Mouse (Mus musculus) forebrain, embryonic 15.5 days (tissue): ENCODE measurements at regions not wholly inside any gene's neighbourhood (a gene's known extent, or its start where the extent isn't known, plus 50 kb on each side); places are given as distances from the start of the nearest gene placed in this dataset.
A peak's percentile ranks its signal among the peaks of the same experiment; 100 is the strongest.

Source experiments
- ATAC-seq: fragments of 200-750 bp; cut with Nextera tagmentation; replicated peaks from 2 replicates; pipeline ENCODE4 v1.8.0; 2017; ENCODE audit warnings: mild to moderate bottlenecking, moderate TSS enrichment, moderate library complexity
- H3K27ac ChIP-seq: fragments of 300-500 bp; sonication (generic); replicated peaks from 2 replicates; pipeline ENCODE4 v1.5.1; 2015; ENCODE audit warnings: mild to moderate bottlenecking, inconsistent platforms
- H3K27me3 ChIP-seq: fragments of 300-500 bp; sonication (generic); 2 replicates; pipeline ENCODE4 v1.6.1; 2015; ENCODE audit warnings: inconsistent platforms
- H3K36me3 ChIP-seq: fragments of 300-500 bp; sonication (generic); 2 replicates; pipeline ENCODE4 v1.6.1; 2015; ENCODE audit warnings: mild to moderate bottlenecking, inconsistent platforms
- H3K4me1 ChIP-seq: fragments of 300-500 bp; sonication (generic); 2 replicates; pipeline ENCODE4 v1.6.1; 2015; ENCODE audit warnings: inconsistent platforms
- H3K4me2 ChIP-seq: fragments of 300-500 bp; sonication (generic); replicated peaks from 2 replicates; pipeline ENCODE4 v1.6.1; 2015; ENCODE audit warnings: mild to moderate bottlenecking, inconsistent platforms
- H3K4me3 ChIP-seq: fragments of 300-500 bp; sonication (generic); 2 replicates; pipeline ENCODE4 v1.5.1; 2015; ENCODE audit warnings: mild to moderate bottlenecking, inconsistent platforms
- H3K9ac ChIP-seq: fragments of 300-500 bp; sonication (generic); replicated peaks from 2 replicates; pipeline ENCODE4 v1.6.1; 2015; ENCODE audit warnings: mild to moderate bottlenecking, inconsistent platforms
- H3K9me3 ChIP-seq: fragments of 300-500 bp; sonication (generic); 2 replicates; pipeline ENCODE4 v1.6.1; 2016; ENCODE audit warnings: inconsistent platforms
- WGBS: fragments of 180-500 bp; shearing (Covaris S2); methylation state at CpG from one replicate; pipeline ENCODE4 v1.1.7; 2015; ENCODE audit warnings: mixed read lengths; 5-methylcytosine and 5-hydroxymethylcytosine counted together

- 90% methylated on average over 9 of the region's 9 CpGs for WGBS
- H3K36me3 ChIP-seq = no peaks in the 10 kb centered on the region
- H3K9me3 ChIP-seq = no peaks in the 10 kb centered on the region
- no peak overlapping the region for H3K4me3 ChIP-seq
- no peak overlapping the region for H3K27ac ChIP-seq
- no peaks in the 10 kb centered on the region for H3K27me3 ChIP-seq
- H3K4me2 ChIP-seq = no peak overlapping the region
- ATAC-seq = no peak
- H3K4me1 ChIP-seq = no peaks in the 10 kb centered on the region
- no peak overlapping the region for H3K9ac ChIP-seq
Observed at GRCm38 (mm10) chr8:60372681-60373398, 130.2 kb downstream of the Gm10283 start.

DNA sequence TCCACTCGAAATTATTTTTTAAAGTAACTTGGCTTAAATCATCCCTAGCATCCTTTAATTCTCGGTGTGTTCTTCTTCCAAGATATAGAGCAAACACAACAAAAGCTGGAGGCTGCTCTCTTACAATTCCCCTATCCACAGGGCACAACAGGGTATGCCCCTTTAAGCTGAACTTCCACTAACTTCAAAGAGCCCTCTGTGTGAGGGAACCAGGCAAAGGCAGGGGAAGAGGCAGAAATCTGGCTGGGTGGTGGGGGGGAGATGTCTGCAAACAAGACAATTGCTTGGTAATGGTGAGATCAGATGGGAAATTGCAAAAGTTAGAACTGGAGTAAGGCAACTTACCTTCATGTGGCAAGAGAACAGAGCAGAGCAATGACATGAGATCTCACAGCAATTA lies 154.7 kb downstream of the Gm10283 start:
- Histone ChIP-seq H3K36me3 (no peaks in the 10 kb centered on the region), H3K9me3 (no peaks in the 10 kb centered on the region), H3K9ac (no peak overlapping the region), H3K4me2 (no peak overlapping the region), H3K27ac (no peak overlapping the region), H3K4me3 (no peak overlapping the region), H3K27me3 (no peaks in the 10 kb centered on the region), H3K4me1 (0 out of 2 replicates have a peak, but pooled peaks cover 4% of the 10 kb centered on the region)
- WGBS = 34% methylated on average over 2 of the region's 2 CpGs
- ATAC-seq = no peak

- Histone ChIP-seq H3K4me1 (0 out of 2 replicates have a peak, but pooled peaks cover 4% of the 10 kb centered on the region), H3K36me3 (no peaks in the 10 kb centered on the region), H3K4me3 (no peak overlapping the region), H3K27ac (no peak overlapping the region), H3K27me3 (no peaks in the 10 kb centered on the region), H3K9me3 (no peaks in the 10 kb centered on the region), H3K9ac (no peak overlapping the region), H3K4me2 (no peak overlapping the region)
- 26% methylated on average over 6 of the region's 6 CpGs for WGBS
- ATAC-seq = no peak
Observed at GRCm38 (mm10) chr8:60345830-60346420, 157.1 kb downstream of the Gm10283 start.

GRCm38 (mm10) chr8:60315478-60315877 lies 187.5 kb downstream of the Gm10283 start:
- Histone ChIP-seq H3K4me3 (no peak overlapping the region), H3K36me3 (no peaks in the 10 kb centered on the region), H3K9me3 (no peaks in the 10 kb centered on the region), H3K4me2 (no peak overlapping the region), H3K27me3 (no peaks in the 10 kb centered on the region), H3K9ac (no peak overlapping the region), H3K27ac (no peak overlapping the region), H3K4me1 (peaks cover 4% of the 10 kb centered on the region; the same call in 1 of the 2 replicates)
- WGBS = 77% methylated on average over 3 of the region's 3 CpGs
- ATAC-seq = no peak

DNA sequence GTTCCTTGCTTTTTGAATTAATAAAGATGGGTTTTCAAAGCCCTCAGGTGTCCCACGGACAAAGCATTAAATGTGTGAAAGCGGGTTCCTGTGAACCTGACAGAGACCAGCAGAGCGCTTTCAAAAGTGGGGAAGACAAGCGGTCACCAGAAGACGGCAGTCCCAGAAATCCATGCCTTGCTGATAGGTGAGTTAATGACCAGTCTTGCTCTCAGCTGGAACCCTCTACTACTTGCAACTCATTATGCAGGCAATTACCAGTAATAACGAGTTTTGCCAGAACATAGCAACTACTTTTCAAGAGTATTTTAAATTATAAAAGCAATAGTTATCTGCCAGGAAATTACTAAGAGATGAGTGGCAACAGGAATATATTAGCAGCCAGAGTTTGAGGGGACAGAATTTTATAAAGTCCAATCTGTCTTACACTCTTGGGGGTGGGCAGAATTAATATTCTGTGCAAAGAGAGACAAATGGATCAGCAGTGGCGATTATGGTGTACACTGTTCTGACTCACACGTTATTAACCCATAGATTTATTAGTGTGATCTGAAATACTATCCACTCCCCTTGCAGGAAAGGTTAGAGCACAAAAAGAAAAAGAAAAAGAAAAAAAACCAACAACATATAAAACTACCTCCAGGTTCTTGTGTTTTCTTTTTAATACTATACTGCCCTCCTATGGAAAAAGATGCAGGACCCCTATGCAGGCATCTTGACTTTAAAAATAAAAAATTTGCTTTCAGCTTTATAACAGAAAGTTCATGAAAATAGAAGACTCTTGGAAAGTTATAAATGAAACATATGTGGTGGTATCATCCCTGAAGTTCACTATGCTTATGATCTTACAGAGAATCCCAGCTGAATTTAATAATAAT lies 188.8 kb downstream of the Gm10283 start:
- peaks cover 4% of the 10 kb centered on the region; the same call in 1 of the 2 replicates for H3K4me1 ChIP-seq
- H3K9me3 ChIP-seq = no peaks in the 10 kb centered on the region
- no peaks in the 10 kb centered on the region for H3K36me3 ChIP-seq
- H3K4me2 ChIP-seq = no peak overlapping the region
- H3K9ac ChIP-seq = no peak overlapping the region
- WGBS = 36% methylated on average over 8 of the region's 8 CpGs
- H3K4me3 ChIP-seq = no peak overlapping the region
- no peaks in the 10 kb centered on the region for H3K27me3 ChIP-seq
- ATAC-seq = 0 out of 2 replicates have a peak, but pooled peaks have one; percentile 32
- H3K27ac ChIP-seq = no peak overlapping the region

- H3K9me3 ChIP-seq = no peaks in the 10 kb centered on the region
- ATAC-seq = no peak
- H3K4me2 ChIP-seq = no peak overlapping the region
- H3K36me3 ChIP-seq = no peaks in the 10 kb centered on the region
- WGBS = 40% methylated on average over 2 of the region's 2 CpGs
- H3K4me1 ChIP-seq = peaks cover 4% of the 10 kb centered on the region; the same call in 1 of the 2 replicates
- no peak overlapping the region for H3K27ac ChIP-seq
- no peaks in the 10 kb centered on the region for H3K27me3 ChIP-seq
- H3K4me3 ChIP-seq = no peak overlapping the region
- H3K9ac ChIP-seq = no peak overlapping the region
Observed at GRCm38 (mm10) chr8:60310136-60310535, 192.9 kb downstream of the Gm10283 start.

DNA sequence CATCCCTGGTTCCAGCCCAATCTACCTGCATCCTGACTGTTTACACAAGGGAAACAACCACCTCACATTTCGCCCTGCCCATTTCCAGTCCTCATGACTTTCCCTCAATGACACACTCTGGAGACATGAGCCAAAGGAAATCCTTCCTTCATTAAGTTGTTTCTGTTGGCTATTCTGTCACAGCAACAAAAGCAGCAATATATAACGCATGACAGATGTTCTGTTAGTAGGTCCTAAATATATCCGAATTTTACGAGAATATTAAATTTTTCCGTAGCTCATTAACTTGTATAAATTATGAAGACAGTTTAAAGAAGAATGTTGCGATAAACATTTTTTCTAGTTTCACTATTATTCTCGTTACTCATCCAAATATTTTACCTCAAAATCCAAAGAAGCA lies 201.7 kb downstream of the Gm10283 start:
- Histone ChIP-seq H3K27me3 (no peaks in the 10 kb centered on the region), H3K4me2 (no peak overlapping the region), H3K36me3 (no peaks in the 10 kb centered on the region), H3K27ac (no peak overlapping the region), H3K9me3 (no peaks in the 10 kb centered on the region), H3K9ac (no peak overlapping the region), H3K4me3 (no peak overlapping the region), H3K4me1 (no peaks in the 10 kb centered on the region)
- no peak for ATAC-seq
- 78% methylated on average over 7 of the region's 7 CpGs for WGBS

DNA sequence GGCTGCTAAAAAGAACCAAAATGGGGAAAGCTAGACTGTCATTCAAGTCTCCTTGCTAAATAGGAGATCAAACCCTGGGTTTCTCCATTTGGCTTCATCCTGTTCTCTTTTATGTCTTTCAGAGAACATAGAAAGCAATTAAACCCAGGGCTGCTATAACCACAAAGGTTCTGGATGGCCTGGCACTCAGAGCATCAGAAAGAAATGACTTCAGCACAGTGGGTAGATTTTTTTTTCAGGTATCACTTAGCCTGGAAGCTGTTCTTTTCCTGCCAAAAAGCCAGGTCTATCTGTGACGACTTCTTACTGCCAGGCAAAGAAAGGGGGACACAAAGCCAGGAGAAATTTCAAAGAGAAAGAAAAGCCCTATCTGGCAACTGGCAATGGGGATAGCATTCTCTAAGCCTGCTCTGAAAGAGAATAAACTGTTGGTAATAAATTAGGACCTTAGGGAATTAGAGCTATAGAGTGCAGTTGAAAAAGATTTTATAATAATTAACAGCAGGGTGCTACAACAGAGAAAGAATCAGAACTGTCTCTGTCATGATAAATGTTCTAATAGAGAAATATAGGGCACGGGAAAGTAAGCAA lies 225.7 kb downstream of the Gm10283 start:
- Histone ChIP-seq H3K36me3 (no peaks in the 10 kb centered on the region), H3K4me3 (no peak overlapping the region), H3K4me1 (no peaks in the 10 kb centered on the region), H3K27ac (no peak overlapping the region), H3K27me3 (no peaks in the 10 kb centered on the region), H3K9me3 (no peaks in the 10 kb centered on the region), H3K9ac (no peak overlapping the region), H3K4me2 (no peak overlapping the region)
- ATAC-seq = no peak; the same call in 1 of the 2 replicates
- whole genome bisulfite sequencing = 24% methylated on average over 2 of the region's 2 CpGs

- Histone ChIP-seq H3K4me3 (no peak overlapping the region), H3K4me2 (no peak overlapping the region), H3K9me3 (no peaks in the 10 kb centered on the region), H3K36me3 (no peaks in the 10 kb centered on the region), H3K4me1 (no peaks in the 10 kb centered on the region), H3K9ac (no peak overlapping the region), H3K27ac (no peak overlapping the region), H3K27me3 (no peaks in the 10 kb centered on the region)
- no peak for ATAC-seq
- 66% methylated on average over 6 of the region's 6 CpGs for WGBS
Observed at GRCm38 (mm10) chr8:60250341-60250740, 252.7 kb downstream of the Gm10283 start.

GRCm38 (mm10) chr8:60249704-60250103 lies 253.3 kb downstream of the Gm10283 start:
- no peak for ATAC-seq
- no peaks in the 10 kb centered on the region for H3K27me3 ChIP-seq

DNA sequence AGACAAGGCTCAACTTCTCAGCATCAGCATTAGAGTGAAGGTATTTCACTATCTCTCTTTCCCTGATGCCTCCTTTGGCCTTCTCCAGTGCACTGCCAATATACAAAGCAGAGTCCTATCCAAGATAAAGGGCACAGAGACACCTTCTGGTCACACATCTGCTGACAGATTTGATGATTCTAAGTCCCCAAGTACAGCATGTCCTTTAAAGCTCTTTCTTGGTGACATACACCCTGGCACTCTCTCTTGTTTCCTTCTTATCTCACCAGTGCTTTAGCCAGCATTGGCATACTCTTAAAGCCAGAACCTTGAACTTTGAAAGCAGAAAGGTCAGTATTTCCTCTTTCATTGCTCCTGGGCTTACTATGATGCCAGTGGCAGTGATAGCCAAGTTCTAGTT lies 255.4 kb downstream of the Gm10283 start:
- no peaks in the 10 kb centered on the region for H3K36me3 ChIP-seq
- H3K27me3 ChIP-seq = no peaks in the 10 kb centered on the region
- no peak for ATAC-seq
- no peaks in the 10 kb centered on the region for H3K9me3 ChIP-seq
- no peak overlapping the region for H3K4me3 ChIP-seq
- H3K27ac ChIP-seq = no peak overlapping the region
- H3K4me2 ChIP-seq = no peak overlapping the region
- no peak overlapping the region for H3K9ac ChIP-seq
- no peaks in the 10 kb centered on the region for H3K4me1 ChIP-seq

More at GRCm38 (mm10) chr8:60249704-60250103, 253.3 kb downstream of the Gm10283 start:
- Histone ChIP-seq H3K4me3 (no peak overlapping the region), H3K4me2 (no peak overlapping the region), H3K9me3 (no peaks in the 10 kb centered on the region), H3K36me3 (no peaks in the 10 kb centered on the region), H3K27ac (no peak overlapping the region), H3K9ac (no peak overlapping the region), H3K4me1 (no peaks in the 10 kb centered on the region)
- 9% methylated on average over 2 of the region's 2 CpGs for WGBS

GRCm38 (mm10) chr8:60241366-60241765 lies 261.6 kb downstream of the Gm10283 start:
- no peaks in the 10 kb centered on the region for H3K36me3 ChIP-seq
- H3K4me1 ChIP-seq = no peaks in the 10 kb centered on the region
- no peak overlapping the region for H3K4me2 ChIP-seq
- no peaks in the 10 kb centered on the region for H3K27me3 ChIP-seq
- H3K9ac ChIP-seq = no peak overlapping the region
- no peak for ATAC-seq
- H3K9me3 ChIP-seq = no peaks in the 10 kb centered on the region
- no peak overlapping the region for H3K27ac ChIP-seq
- H3K4me3 ChIP-seq = no peak overlapping the region
